Mouse (Mus musculus): ENCODE measurements around the gene Ikbip. TPM values are rescaled to one million over a fixed set of nuclear protein-coding genes. Genes with fewer than 3 reads are reported as not detected.

Ikbip gene
- polyA plus RNA-seq, 1 experiment, result 6.9 TPM

Other genes starting within 250 kb of the Ikbip start
- 3.3 and 3.6 TPM in 2 replicates for gene Apaf1, start 170 bp upstream of the Ikbip start, polyA plus RNA-seq (2012; rRNA removed)
- 214 and 305 TPM in 2 replicates for gene Slc25a3, start 41.1 kb downstream of the Ikbip start, polyA plus RNA-seq (2012; rRNA removed)
- 22.4 and 29.5 TPM in 2 replicates for gene Tmpo, start 98.4 kb downstream of the Ikbip start, polyA plus RNA-seq (2012; rRNA removed)

All from gonadal fat pad, adult 2 months (tissue).